Mouse (Mus musculus) G1E (cell line): ENCODE data around the gene Sh3tc1.

Experiments
- CTCF ChIP-seq: IDR thresholded peaks from 2 replicates; pipeline ENCODE4 v1.5.1; 2012; ENCODE audit warnings: low read depth, low read length, inconsistent platforms, mixed read lengths
- GATA1 ChIP-seq: IDR thresholded peaks from 2 replicates; pipeline ENCODE4 v1.6.1; 2012; ENCODE audit warnings: borderline replicate concordance, low read length, inconsistent platforms, mixed read lengths
- POLR2AphosphoS5 ChIP-seq: IDR thresholded peaks from 2 replicates; pipeline ENCODE4 v1.6.1; 2012; ENCODE audit warnings: low read depth, low read length, inconsistent platforms; ENCODE audit not compliant: insufficient replicate concordance
- TAL1 ChIP-seq: conservative IDR thresholded peaks from 2 replicates; pipeline ENCODE4 v1.6.1; 2012; ENCODE audit warnings: low read depth, low read length, inconsistent platforms, mixed read lengths

- TF ChIP-seq CTCF (no peak), GATA1 (no peak), TAL1 (no peak), POLR2AphosphoS5 (no peak)
These were observed 12.3 kb downstream of the Sh3tc1 start for GRCm38 (mm10) chr5:35727447-35727846.
